Mouse (Mus musculus): Measurements from ENCODE around the gene Zfp821.
A peak's percentile ranks its signal among the peaks of the same experiment; 100 is the strongest.

Gene Zfp821

GRCm38 (mm10) chr8:109705320-109706075, at the start of gene Zfp821:
Gene Zfp821 (plus strand): TSS chr8:109705546.
- peak; percentile 92 for DNase-seq (ENCODE audit: low spot score)

- DNase-seq (ENCODE audit: low spot score) = no peak
Observed at GRCm38 (mm10) chr8:109656860-109657259, 48.5 kb upstream of the Zfp821 start.

DNA sequence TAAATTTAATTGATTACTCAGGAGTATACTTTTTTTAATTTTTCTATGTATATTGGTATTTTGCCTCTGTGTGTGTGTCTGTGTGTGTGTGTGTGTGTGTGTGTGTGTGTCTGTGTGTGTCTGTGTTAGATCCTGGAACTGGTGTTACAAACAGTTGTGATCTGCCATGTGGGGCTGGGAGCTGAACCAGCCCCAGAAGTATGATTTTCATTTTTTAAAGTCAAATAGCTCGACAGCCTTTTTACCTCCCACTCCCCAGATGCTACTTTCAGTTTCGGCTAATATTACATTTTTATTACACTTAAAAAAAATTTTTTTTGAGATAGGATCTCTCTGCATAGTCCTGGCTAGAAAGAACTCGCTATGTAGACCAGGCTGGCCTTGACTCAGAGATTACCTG, 43.0 kb upstream of the Zfp821 start:
- no peak for DNase-seq (ENCODE audit: low spot score)

DNA sequence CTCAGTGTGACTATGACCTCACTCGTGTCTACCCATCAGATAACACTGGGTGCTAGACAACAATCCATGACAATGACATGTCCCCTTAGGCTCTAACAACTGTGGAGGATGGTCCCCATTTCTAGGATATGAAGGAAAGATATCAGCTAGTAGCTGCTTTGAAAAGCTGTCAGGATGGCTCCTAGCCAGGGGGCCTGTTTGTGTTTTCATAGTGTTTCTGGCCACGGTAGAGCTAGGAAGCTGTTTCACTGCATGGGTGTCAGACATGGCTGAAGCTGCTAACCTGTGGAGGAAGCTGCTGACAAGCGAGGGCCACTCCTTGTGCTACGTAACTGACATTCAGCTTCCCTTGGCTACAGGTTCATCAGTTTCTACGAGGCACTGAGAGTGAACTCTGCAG, 38.7 kb upstream of the Zfp821 start:
- no peak for DNase-seq (ENCODE audit: low spot score)

- DNase-seq (ENCODE audit: low spot score) = no peak
Observed at GRCm38 (mm10) chr8:109672656-109673055, 32.7 kb upstream of the Zfp821 start.

DNA sequence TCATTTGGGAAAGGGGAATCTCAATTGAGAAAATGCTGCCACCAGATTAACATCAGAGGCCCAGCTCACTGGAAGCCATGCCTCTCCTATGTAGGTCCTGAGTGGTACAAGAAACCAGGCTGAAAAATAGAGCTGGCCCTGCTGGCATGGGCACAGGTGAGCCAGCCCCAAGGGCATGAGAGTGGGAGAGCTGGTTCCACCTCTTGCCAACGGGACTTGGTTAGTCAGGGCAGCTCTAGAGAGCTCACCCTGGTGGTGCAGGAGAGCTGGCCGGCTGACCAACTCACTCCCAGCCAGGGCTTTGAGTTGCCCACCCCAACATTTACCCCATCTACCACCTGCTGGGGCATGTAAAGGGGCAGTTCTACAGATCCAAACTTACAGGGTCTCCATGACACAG, 31.8 kb upstream of the Zfp821 start:
- no peak for DNase-seq (ENCODE audit: low spot score)

GRCm38 (mm10) chr8:109675896-109676643, 29.3 kb upstream of the Zfp821 start:
- DNase-seq (ENCODE audit: low spot score) = no peak

- DNase-seq (ENCODE audit: low spot score) = no peak
Observed at GRCm38 (mm10) chr8:109681535-109681934, 23.8 kb upstream of the Zfp821 start.

DNA sequence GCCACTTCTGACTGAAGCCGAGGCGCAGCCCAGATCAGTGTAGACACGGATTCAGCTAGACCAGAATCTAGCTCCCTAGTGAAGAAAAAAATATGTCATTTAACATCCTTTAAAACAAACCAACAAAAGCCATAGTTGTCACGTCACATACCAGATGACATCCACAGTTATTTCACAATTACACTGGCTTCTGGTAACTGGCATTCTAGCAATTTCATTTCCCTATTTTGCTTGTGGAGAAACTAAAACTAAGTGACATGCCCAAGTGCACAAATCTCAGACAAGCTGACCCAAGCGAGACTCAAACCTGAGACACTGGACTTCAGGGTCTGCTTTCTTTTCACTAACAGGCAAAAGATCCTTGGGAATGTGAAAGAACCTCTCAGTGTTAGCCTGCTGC, 23.2 kb upstream of the Zfp821 start:
- DNase-seq (ENCODE audit: low spot score) = no peak

GRCm38 (mm10) chr8:109687248-109687647, 18.1 kb upstream of the Zfp821 start:
- no peak for DNase-seq (ENCODE audit: low spot score)

- no peak for DNase-seq (ENCODE audit: low spot score)
Observed at GRCm38 (mm10) chr8:109691769-109692168, 13.6 kb upstream of the Zfp821 start.

DNA sequence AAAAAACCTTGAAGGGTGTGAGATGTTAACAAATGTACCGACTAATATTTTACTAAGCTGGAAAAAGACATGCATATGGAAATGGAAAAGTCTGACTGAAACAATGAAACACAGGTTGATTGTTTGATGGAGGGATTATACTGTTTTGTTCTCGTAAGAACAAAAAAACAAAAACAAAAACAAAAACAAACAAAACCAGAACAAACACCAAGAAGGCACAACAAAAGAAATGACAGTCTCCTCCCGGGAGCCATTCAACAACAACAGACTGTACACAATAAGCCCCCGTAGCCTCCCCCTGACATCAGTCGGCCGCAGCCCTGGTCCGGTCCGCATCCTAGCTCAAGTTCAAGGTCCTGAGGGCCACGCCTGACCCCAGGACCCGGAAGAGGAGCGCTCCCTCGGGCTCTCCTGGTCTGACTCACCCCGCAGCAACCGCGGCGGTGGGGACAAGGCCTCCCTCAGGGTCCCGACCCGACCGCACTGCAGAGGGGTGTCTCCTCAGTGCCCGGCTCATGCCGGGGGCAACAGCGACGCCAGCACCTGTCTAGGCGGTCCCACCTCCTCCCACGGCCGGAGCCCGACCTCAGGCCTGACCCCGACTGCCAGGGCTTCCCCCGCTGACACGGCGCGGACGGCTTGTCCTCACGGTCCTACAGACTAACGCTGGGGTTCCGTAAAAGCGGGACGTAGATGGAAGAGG, 12.8 kb upstream of the Zfp821 start:
- DNase-seq (ENCODE audit: low spot score) = peak; percentile 17

DNA sequence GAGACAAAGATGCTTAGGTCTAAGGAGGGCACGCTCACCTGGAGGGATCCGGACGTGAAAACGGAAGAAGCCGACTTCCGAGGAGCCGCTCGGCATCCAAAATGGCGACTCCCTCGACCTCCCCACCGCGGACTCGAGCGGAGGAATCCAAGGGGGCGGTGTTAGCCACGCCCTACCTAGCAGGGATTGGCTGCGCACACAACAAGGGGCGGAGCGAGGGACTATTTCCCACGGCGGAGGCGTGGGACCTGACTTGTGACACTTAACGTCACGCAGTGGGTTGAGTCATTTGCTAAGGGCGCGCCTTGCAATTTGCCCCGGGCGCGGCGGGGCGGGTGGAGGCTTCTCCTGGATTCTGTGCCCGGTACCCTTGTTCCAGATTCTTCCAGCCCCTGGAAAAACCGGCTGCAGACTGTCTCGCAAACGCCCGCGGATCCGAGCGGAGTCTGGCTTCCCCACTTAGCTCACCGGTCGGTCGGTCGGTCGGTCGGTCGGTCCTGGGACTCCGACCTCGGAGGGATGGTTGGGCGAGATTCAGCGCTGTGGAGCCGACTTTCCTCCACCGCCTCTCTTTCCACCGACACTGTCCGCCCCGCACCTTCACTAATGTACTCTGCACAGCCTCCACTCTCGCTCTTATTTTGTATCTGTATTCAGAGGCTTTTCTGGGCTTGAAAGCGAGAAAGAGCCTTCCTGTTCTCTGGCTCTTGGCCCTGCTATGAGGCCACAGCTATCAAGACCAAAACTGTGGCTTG, 12.0 kb upstream of the Zfp821 start, which contains the start of gene Ist1:
Gene Ist1 (minus strand): TSS at position 115 of the 755 bp plus-strand sequence.
- DNase-seq (ENCODE audit: low spot score) = peak; percentile 95

GRCm38 (mm10) chr8:109694154-109694553, 11.2 kb upstream of the Zfp821 start:
- DNase-seq (ENCODE audit: low spot score) = no peak

GRCm38 (mm10) chr8:109697754-109698153, 7.6 kb upstream of the Zfp821 start:
- DNase-seq (ENCODE audit: low spot score) = no peak

DNA sequence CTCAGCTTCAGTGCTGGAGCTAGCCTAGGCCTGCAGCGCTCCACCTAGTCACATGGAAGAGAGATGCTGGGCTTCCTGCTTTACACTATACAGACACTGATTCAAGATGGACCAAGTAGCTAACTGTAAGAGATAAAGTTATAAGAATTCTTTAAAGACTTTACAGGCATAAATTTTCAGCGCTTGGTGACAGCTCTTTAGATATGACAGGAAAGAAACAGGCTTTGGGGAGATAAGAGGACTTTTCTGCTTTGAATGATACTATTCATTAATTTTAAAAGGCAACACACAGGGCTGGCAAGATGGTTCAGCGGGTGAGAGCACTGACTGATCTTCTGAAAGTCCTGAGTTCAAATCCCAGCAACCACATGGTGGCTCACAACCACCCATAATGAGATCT, 6.9 kb upstream of the Zfp821 start:
- DNase-seq (ENCODE audit: low spot score) = no peak

GRCm38 (mm10) chr8:109704565-109705319, 604 bp upstream of the Zfp821 start:
- DNase-seq (ENCODE audit: low spot score) = no peak

DNA sequence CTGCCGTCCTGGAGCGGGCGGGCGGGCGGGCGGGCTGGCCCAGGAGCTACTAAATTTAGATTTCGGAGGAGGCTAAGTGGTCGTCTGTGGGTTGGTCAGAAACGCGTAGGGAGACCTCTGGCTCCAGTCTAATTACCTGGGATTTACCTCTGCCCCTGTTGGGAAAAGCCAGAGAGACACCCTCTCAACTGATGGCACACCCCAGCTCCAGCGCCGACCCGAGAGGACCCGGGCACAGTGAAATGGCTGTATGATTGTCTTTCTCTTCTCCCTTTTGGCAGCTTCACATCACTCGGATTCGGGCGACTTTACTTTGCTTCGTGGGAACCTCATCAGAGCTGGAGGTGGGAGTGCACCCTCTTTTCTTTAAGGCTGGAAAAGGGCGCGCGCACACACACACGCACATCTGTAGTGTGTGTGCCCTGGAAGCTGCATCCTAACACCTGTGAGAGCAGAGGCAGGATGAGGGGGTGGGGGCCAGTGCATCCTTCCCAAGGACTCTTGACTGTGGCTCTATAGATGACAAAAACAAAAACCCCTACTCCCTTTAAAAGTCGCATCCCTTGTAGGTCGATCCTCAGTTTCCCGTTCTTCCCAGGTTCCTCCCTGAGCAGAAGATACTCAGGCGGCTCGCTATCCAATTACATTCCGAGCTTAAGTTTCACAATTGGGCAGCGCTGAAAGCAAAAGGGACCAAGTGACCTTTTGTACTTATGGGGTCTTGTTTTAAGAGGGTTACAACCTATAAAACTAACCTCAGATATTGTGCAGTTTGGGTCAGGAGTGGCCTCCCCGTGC, 929 bp downstream of the Zfp821 start:
- no peak for DNase-seq (ENCODE audit: low spot score)

- DNase-seq (ENCODE audit: low spot score) = peak; percentile 32
Observed at GRCm38 (mm10) chr8:109706874-109707237, 1.5 kb downstream of the Zfp821 start.

GRCm38 (mm10) chr8:109707921-109708320, 2.6 kb downstream of the Zfp821 start:
- no peak for DNase-seq (ENCODE audit: low spot score)

All from ovary, adult 18-20 months (tissue).